Mouse (Mus musculus) ES-E14 (cell line): ENCODE results near the gene Spast. TPM values are rescaled to one million over a fixed set of nuclear protein-coding genes. Genes with fewer than 3 reads are reported as not detected.

Experiments
- DNase-seq: peaks from one replicate; pipeline ENCODE4 v3.0.0-alpha.2; 2013; ENCODE audit warnings: low read depth, low spot score
- H3K27ac ChIP-seq: 2 replicates; pipeline ENCODE4 v1.5.1; 2012; ENCODE audit warnings: low read depth, mild to moderate bottlenecking, low read length, moderate library complexity, mixed read lengths; ENCODE audit not compliant: poor library complexity, insufficient read depth, severe bottlenecking
- H3K36me3 ChIP-seq: 2 replicates; pipeline ENCODE4 v1.6.1; 2012; ENCODE audit warnings: mild to moderate bottlenecking, low read length, moderate library complexity, mixed read lengths; ENCODE audit not compliant: control insufficient read depth, poor library complexity, insufficient read depth, severe bottlenecking
- H3K4me1 ChIP-seq, 2 experiments: fragments of 150-350 bp in 1 of 2; sonication (generic) in 1 of 2; 2 replicates each; pipeline ENCODE4 v1.6.1; 2012; ENCODE audit warnings: low read length in 2 of 2, mild to moderate bottlenecking in 1 of 2, mixed read lengths in 1 of 2; ENCODE audit not compliant: control insufficient read depth in 2 of 2, insufficient read depth in 2 of 2, poor library complexity in 1 of 2
- H3K4me3 ChIP-seq, 2 experiments: fragments of 150-350 bp in 1 of 2; sonication (generic) in 1 of 2; 2 replicates each; pipeline ENCODE4 v1.5.1; 2012; ENCODE audit warnings: low read length in 2 of 2, low read depth in 1 of 2, mild to moderate bottlenecking in 1 of 2, mixed read lengths in 1 of 2; ENCODE audit not compliant: insufficient read depth in 1 of 2, poor library complexity in 1 of 2, severe bottlenecking in 1 of 2
- H3K9ac ChIP-seq: 2 replicates; pipeline ENCODE4 v1.6.1; 2012; ENCODE audit warnings: low read depth, mild to moderate bottlenecking, low read length, mixed read lengths; ENCODE audit not compliant: poor library complexity, insufficient read depth, severe bottlenecking
- H3K9me3 ChIP-seq: fragments of 150-350 bp; sonication (generic); 2 replicates; pipeline ENCODE4 v1.6.1; 2012; ENCODE audit warnings: low read depth, mild to moderate bottlenecking, low read length; ENCODE audit not compliant: control insufficient read depth, insufficient read depth
- CHD2 ChIP-seq: IDR thresholded peaks from 2 replicates; pipeline ENCODE4 v1.6.1; 2014; ENCODE audit warnings: mild to moderate bottlenecking, low read depth, low read length, inconsistent platforms
- HCFC1 ChIP-seq: IDR thresholded peaks from 2 replicates; pipeline ENCODE4 v1.6.1; 2012; ENCODE audit warnings: low read length, inconsistent platforms, borderline replicate concordance; ENCODE audit not compliant: insufficient read depth
- MAFK ChIP-seq: IDR thresholded peaks from 2 replicates; pipeline ENCODE4 v1.6.1; 2014; ENCODE audit warnings: mild to moderate bottlenecking, low read depth, low read length, inconsistent platforms; ENCODE audit not compliant: insufficient read depth
- ZC3H11A ChIP-seq: IDR thresholded peaks from 2 replicates; pipeline ENCODE4 v1.6.1; 2012; ENCODE audit warnings: low read depth, mild to moderate bottlenecking, inconsistent platforms, low read length, borderline replicate concordance
- ZNF384 ChIP-seq: IDR thresholded peaks from 2 replicates; pipeline ENCODE4 v1.6.1; 2012; ENCODE audit warnings: low read depth, low read length, inconsistent platforms
- in situ Hi-C, 2 experiments: fragments of 600-800 bp; cut with MboI; formaldehyde crosslinking; loops; one replicate each; pipeline ENCODE4 v1.15.1; 2025; ENCODE audit warnings: low sequenced_read_pairs in 2 of 2, inconsistent platforms in 1 of 2; ENCODE audit not compliant: unreplicated experiment in 2 of 2
- total RNA-seq: library from RNA; depleted of rRNA; stranded (reverse); fragments of 300-350 nt; gene quantifications from 2 replicates; pipeline ENCODE4 v1.2.3, GENCODE M21; 2012; rRNA removed

Gene Spast
- total RNA-seq, 1 experiment, result 39.0 TPM

DNA sequence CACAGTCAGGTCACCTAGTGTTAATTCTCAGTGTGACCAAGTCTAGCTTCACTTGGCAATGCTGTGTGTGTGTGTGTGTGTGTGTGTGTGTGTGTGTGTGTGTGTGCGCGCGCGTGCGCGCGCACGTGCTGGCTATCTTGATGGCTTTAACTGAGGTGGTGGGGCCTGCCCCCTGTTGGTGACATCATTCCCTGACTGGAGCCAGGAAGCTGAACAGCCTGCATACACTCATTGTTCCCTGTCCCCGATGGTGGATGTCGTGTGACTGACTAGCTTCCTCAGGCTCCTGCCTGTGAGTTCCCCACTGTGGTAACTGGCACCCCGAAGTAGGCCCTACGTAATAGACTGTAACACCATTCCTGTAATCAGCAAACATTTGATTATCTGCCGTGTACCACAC lies 92.7 kb downstream of the Spast start:
- Histone ChIP-seq H3K4me1 (peaks cover 0 to 15% of the 10 kb centered on the region in 2 experiments; a peak in 1 of 4 replicates), H3K4me3 (no peak overlapping the region), H3K36me3 (no peaks in the 10 kb centered on the region; the same call in 1 of the 2 replicates), H3K9me3 (no peaks in the 10 kb centered on the region), H3K9ac (no peak overlapping the region), H3K27ac (no peak overlapping the region)
- TF ChIP-seq ZNF384 (no peak), CHD2 (no peak), ZC3H11A (no peak), HCFC1 (no peak), MAFK (no peak)
- in situ Hi-C loops, result no loop called here
- no peak for DNase-seq

- in situ Hi-C loops, result no loop called here
- no peak for DNase-seq
- no peak overlapping the region for H3K9ac ChIP-seq
- TF ChIP-seq CHD2 (no peak), ZNF384 (no peak), MAFK (no peak), ZC3H11A (no peak), HCFC1 (no peak)
- no peaks in the 10 kb centered on the region for H3K36me3 ChIP-seq
- no peak overlapping the region for H3K27ac ChIP-seq
- no peaks in the 10 kb centered on the region for H3K9me3 ChIP-seq
- H3K4me1 ChIP-seq, result peaks cover 0 to 15% of the 10 kb centered on the region in 2 experiments; a peak in 1 of 4 replicates
- no peak overlapping the region for H3K4me3 ChIP-seq
Observed at GRCm38 (mm10) chr17:74432631-74433030, 93.8 kb downstream of the Spast start.

- H3K9me3 ChIP-seq, result no peaks in the 10 kb centered on the region
- DNase-seq, result no peak
- peaks cover 0 to 13% of the 10 kb centered on the region in 2 experiments; a peak in 1 of 4 replicates for H3K4me1 ChIP-seq
- H3K9ac ChIP-seq, result no peak overlapping the region
- no peak for TF ChIP-seq ZC3H11A
- no peak for TF ChIP-seq ZNF384
- no peak for TF ChIP-seq HCFC1
- no peak for TF ChIP-seq MAFK
- no peak for TF ChIP-seq CHD2
- H3K36me3 ChIP-seq, result no peaks in the 10 kb centered on the region
- H3K4me3 ChIP-seq, result no peak overlapping the region
- in situ Hi-C loops, result no loop called here
- H3K27ac ChIP-seq, result no peak overlapping the region
Observed at GRCm38 (mm10) chr17:74437762-74438161, 99.0 kb downstream of the Spast start.

GRCm38 (mm10) chr17:74440486-74440885 lies 101.7 kb downstream of the Spast start:
- Histone ChIP-seq H3K36me3 (peaks cover 3% of the 10 kb centered on the region), H3K27ac (no peak overlapping the region), H3K4me1 (peaks cover 0 to 6% of the 10 kb centered on the region in 2 experiments; a peak in 1 of 4 replicates), H3K9me3 (no peaks in the 10 kb centered on the region), H3K9ac (no peak overlapping the region), H3K4me3 (no peak overlapping the region)
- DNase-seq, result no peak
- in situ Hi-C loops, result no loop called here
- TF ChIP-seq CHD2, result no peak

Other genes with a start within 250 kb of the Spast start
- gene Memo1, start 43.5 kb upstream of the Spast start, total RNA-seq, result 59.1 and 66.7 TPM in 2 replicates
- 180 TPM in 2 replicates for gene Dpy30, start 15.0 kb upstream of the Spast start, total RNA-seq
- 29.9 and 40.6 TPM in 2 replicates for gene Slc30a6, start 56.6 kb downstream of the Spast start, total RNA-seq
- gene Nlrc4, start 120.2 kb downstream of the Spast start, total RNA-seq, result 2.3 and 2.4 TPM in 2 replicates
- 69.7 and 77.9 TPM in 2 replicates for gene Yipf4, start 150.5 kb downstream of the Spast start, total RNA-seq
- gene Birc6, start 189.3 kb downstream of the Spast start, total RNA-seq, result 122 and 125 TPM in 2 replicates